Mouse (Mus musculus): Measurements from ENCODE around the gene Bspry.
A peak's percentile ranks its signal among the peaks of the same experiment; 100 is the strongest.

Bspry gene

DNA sequence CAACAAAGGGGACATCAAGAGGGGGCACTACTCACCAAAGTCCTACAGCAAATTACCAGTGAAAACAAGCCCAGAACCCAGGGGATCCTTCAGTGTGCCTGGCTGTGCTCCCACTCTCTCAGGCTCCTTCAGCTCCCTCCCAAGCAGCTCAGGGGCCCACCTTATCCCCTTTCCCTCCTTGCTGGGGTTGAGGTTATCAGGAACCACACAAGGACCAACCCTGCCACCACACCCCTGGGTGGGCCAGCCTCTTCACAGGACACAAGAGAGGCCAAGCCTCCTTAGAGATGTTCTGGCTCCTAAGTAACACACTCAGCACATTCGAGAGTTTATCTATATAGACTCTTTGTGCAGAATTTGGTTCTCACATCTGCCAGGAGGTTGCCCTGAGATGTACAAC lies 36.7 kb downstream of the Bspry start:
- no peak for DNase-seq

GRCm38 (mm10) chr4:62517046-62517445 lies 37.2 kb downstream of the Bspry start:
- no peak for DNase-seq

- DNase-seq = no peak
Measured at GRCm38 (mm10) chr4:62517538-62518415, 37.9 kb downstream of the Bspry start.

- peak; percentile 82 for DNase-seq
Measured at GRCm38 (mm10) chr4:62518416-62519121, 38.7 kb downstream of the Bspry start.

DNA sequence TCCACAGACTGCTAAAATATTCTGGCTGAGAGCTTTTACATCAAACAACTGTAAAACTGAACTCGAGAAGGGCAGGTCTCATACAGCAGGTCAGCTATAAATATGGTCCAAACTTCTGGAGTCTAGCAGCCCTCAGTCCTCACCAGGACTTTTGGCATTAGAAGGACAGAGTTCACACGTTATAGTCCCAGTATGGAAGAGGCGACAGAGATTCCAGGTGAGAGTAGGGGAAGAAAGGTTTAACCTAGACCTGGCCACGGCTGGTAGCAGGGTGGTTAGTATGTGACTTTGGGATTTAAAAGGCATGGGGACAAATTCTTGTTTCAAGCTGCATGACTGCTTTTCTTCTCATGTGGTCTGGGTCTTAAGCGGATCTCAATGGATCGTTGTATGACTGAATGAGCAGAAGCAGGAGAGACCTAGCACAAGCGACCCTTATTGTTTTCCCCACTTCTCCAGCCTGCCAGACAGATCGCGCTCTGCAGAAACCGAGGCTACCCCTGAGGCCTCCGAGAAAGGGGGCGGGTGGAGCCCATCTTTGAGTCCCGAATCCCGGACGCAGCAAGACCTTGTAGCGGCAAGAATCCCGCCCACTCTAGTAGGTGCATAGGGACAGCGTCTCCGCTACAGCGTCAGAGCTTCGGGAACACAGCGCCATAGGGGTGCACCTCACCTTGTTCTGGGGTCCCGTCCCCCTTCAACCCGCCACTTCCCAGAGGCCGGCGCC lies 39.4 kb downstream of the Bspry start:
- DNase-seq = no peak

DNA sequence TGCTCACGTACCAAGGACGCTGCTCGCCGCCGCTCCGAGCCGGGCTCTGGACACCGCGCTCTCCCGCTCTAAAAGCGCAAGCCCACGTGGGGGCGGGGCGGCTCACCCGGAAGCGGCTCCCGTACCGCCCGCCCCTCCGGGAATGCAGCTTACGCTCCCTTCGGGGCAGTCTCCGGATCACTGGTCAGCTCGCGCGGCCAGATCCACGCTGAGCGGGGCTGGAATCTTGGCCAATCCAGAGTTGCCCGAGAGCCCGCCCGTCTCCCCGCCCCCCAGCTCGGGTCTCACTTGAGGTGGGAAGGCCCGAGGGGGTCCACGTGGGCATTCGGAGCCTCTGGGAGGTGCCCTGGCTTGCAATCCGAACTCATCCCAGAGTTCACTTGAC lies 40.0 kb downstream of the Bspry start, which contains the start of gene Alad:
Gene Alad, minus strand, starts transcription at position 70 of the 385 bp plus-strand sequence.
- peak; percentile 95 for DNase-seq

- DNase-seq = peak; percentile 12
Measured at GRCm38 (mm10) chr4:62520892-62521400, 41.1 kb downstream of the Bspry start.

GRCm38 (mm10) chr4:62524651-62525488 lies 45.0 kb downstream of the Bspry start, which contains the start of the genes Pole3 and 4933430I17Rik:
TSS of gene Pole3 (minus strand) at chr4:62525068.
TSS of gene 4933430I17Rik (plus strand) at chr4:62525369.
- peak; percentile 97 for DNase-seq

DNA sequence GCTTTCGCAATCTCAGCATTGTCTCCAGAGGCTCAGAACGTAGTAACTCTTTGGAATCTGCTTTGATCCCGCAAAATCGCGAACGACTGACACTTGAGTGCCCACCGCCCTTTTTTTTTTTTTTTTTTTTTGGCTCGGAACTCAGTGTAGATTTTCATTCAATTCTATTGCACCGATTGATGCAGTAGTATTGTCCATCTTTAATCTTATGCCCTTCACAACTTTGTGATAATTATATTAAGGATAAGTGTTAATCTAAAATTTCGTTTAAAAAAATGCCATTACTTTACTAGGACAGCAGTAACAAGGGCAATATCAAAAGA lies 45.6 kb downstream of the Bspry start:
- DNase-seq = no peak

- peak; percentile 21 for DNase-seq
Measured at GRCm38 (mm10) chr4:62526256-62526655, 46.4 kb downstream of the Bspry start.

DNA sequence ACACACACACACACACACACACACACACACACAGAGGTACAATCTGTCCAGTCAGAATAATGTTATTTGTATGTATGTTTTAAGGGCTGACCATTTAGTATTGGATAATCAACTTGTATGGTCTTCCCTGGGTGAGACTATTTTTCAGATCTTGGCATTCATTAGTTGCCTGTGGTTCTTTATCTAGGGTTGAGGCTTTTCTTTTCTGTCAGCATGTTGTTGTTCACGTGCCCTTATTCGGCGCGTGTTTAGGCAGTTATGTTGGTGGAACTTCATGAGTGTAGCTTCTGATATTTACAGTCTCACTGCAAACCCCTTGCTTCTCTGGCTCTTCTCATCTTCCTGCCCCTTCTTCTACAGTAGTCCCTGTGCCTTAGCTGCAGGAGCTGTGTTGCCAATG lies 47.8 kb downstream of the Bspry start:
- DNase-seq = no peak

- no peak for DNase-seq
Measured at GRCm38 (mm10) chr4:62533729-62534128, 53.9 kb downstream of the Bspry start.

- no peak for DNase-seq
Measured at GRCm38 (mm10) chr4:62541802-62542201, 61.9 kb downstream of the Bspry start.

DNA sequence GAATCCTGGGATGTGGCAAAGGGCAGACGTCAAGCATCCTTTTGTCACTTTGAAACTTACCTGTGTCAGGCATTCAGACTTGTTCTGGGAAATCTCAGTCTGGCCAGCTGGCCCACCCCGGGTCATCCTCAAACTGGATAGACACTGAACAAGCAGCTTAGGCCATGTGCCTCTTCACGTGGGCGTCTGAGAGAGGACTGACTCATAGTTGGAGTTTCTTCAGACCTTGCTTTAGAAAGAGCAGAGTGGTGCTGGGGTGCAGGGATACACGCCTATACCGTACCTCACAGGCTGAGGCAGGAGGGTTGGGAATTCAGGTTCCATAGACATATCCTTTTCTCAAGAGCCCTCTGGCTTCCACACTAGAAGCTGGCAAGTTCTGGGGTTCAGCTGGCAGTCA lies 63.9 kb downstream of the Bspry start:
- DNase-seq = no peak

GRCm38 (mm10) chr4:62544801-62545200 lies 64.9 kb downstream of the Bspry start:
- DNase-seq = no peak

All from kidney, adult 9 months (tissue).